Mouse (Mus musculus) left cerebral cortex, postnatal 14 days (tissue): ENCODE data around the gene Arhgef3. TPM values are rescaled to one million over a fixed set of nuclear protein-coding genes. Genes with fewer than 3 reads are reported as not detected.

Source experiments
- DNase-seq, 2 experiments: peaks; one replicate each; pipeline ENCODE4 v3.0.0; 2021 to 2022; ENCODE audit warnings: low spot score in 2 of 2, mixed read lengths in 1 of 2
- intact Hi-C: fragments of 180-260 bp; cut with DNase I; formaldehyde crosslinking; loops from one replicate; pipeline ENCODE4 v1.15.1; 2025
- total RNA-seq, 2 experiments: library from RNA; stranded (reverse); gene quantifications; 2 replicates each; pipeline ENCODE4 v1.2.3; 2021

The Arhgef3 gene
- total RNA-seq, 2 experiments from 2014 or later: 50.4 to 50.5 TPM

DNA sequence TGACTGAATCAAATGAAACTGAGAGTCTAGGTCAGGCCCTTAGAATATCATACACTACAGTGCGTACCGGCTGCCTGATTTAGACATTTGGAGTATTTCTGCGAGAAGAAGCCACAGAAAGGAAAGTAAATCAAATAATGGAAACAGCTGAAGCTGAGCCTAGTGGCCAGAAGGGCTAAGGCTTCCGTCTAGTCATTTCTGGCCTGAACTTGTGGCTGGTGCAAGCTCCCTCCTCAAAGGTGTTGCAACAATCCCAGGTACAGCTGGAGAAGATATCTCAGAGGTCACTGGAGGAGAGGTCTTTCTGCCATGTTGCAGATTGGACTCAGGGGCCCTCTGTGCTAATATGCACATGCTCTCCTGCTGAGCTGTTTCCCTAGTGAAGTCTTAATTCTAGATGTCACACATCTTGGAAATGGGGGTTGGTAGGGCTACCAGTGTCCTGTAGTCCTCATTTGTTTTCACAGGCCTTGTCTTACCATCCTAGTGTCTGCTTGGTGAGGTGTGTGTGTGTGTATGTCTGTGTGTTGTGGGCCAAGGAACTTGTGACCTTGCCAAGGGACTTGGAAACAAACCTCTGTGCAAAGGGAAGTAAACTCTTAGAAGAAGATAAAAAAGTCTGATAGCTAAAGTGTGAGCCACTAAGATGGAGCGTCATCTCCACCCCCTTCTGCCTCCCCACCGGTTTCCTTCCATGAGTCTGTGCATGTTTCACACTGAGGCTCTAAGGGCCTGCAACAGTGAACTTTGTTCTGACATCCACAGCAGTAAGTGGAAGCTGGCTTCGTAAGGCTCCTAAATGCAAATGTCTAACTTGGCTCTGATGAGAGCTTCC is 230.6 kb downstream of the Arhgef3 start:
- no peak for DNase-seq
- intact Hi-C loops: no loop called here

- no peak for DNase-seq
- intact Hi-C loops: no loop called here
These were observed 232.5 kb downstream of the Arhgef3 start for GRCm38 (mm10) chr14:27347224-27347623.

DNA sequence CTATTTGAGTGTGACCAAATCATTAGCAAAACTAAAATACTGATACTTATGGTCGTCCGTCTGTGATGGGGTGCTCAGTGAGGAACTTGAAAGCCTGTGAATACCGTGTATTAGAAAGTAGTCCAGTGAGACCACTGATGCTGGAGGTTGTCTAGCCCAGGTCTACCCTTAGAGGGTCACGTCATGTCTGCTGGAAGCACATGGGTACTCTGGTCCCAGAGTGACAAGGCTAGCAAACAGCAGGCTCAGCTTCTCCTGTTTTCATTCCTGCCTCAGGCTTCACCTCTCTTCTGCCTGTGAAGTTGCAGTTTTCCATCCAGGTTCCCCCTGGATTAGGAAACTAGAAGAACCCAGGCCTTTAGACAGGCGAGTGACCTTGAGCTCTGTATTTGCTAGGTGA is 233.0 kb downstream of the Arhgef3 start:
- DNase-seq: no peak
- intact Hi-C loops: no loop called here

DNA sequence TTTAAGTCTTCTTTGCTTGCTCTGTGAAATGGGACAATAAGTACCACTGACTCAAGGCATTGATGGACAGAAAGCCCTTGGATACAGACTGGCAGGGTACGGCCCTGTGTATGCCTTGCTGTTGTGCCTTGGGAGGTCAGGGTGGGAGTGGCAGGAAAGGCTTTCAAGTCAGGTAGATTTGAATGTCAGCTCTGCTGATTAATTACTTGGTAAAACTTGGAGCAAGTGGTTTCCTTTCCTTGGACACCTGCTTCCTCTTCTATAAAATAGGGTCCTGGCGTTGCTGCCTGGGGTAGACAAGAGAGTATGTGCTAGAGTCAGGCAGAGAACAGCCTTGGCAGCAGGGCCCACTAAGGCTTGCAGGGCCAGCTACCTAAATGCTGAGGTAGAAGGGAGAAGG is 233.4 kb downstream of the Arhgef3 start:
- no peak for DNase-seq
- intact Hi-C loops: no loop called here

DNA sequence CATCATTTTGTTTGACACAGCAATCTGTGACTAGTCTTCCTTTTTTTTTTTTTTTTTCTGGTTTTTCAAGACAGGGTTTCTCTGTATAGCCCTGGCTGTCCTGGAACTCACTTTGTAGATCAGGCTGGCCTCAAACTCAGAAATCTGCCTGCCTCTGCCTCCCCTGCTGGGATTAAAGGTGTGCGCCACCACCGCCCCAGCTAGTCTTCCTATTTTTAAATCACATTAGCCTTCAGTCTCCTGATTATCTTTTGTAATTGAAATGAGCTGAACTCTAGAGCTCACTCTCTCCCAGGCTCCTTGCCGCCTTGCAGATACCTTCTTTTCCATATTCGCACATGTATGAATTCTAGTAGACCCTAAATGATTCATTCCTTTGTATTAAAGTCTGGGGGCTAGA is 234.0 kb downstream of the Arhgef3 start:
- no peak for DNase-seq
- intact Hi-C loops: no loop called here

DNA sequence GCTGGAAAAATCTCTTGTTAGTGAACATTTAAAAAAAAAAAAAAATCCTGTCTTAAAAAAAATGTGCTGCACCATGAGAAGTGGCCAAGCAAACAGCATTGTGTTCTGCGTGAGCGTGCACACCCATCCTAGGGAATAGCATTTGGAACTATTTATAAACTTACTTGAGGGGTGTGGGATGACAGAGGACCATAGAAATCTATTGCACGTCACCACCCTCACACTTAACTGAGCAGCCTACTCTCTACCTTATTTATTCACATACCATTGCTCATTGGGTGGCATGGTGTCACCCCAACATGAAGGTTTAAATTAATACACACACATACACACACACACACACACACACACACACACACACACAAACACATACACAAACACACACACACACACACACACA is 234.4 kb downstream of the Arhgef3 start:
- intact Hi-C loops: no loop called here
- DNase-seq: peak in 1 of 2 experiments; percentile 51

GRCm38 (mm10) chr14:27349828-27350729 is 235.4 kb downstream of the Arhgef3 start:
- DNase-seq: no peak
- intact Hi-C loops: no loop called here

DNA sequence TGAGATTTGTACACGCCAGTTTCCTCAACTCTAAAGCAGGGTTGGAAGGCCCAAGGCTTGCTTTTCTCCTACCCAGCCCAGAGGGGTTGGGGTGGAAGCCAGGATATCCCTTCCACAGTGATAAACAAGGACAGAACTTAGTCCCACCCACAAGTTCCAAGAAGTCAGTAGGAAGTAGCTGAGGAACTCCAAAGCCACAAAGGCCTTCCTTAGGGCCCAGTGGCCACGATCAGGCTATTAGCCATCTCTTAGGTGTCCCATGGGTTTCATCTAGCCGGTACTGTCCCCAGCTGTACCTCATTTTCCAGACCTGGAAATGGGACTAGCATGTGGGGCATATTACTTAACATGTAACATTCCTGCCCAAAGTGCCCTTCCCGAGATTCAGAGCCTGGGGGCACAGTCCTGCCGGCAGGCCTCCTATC is 236.4 kb downstream of the Arhgef3 start:
- DNase-seq: no peak
- intact Hi-C loops: no loop called here

- intact Hi-C loops: no loop called here
- DNase-seq: no peak
These were observed 236.9 kb downstream of the Arhgef3 start for GRCm38 (mm10) chr14:27351476-27352079.

- intact Hi-C loops: no loop called here
- no peak for DNase-seq
These were observed 237.8 kb downstream of the Arhgef3 start for GRCm38 (mm10) chr14:27352470-27352869.

- intact Hi-C loops: no loop called here
- DNase-seq: no peak
These were observed 240.5 kb downstream of the Arhgef3 start for GRCm38 (mm10) chr14:27355151-27355550.

DNA sequence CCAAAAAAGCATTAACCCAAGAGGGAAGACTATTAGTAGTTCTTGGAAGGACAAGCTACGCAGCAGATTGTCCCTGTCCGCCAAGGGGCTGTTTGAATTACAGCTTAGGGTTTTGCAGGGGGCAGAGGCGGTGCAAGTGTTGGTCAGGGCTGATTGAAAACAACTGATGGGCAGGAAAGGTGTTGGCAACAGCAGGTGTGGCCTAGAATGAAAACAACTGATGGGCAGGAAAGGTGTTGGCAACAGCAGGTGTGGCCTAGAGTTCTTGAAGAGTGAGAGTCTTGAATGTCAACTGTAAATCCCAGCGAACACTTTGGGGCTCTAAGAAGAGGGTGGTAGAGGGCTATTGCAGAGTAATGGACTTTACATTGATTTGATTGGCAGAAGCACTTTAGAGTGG is 241.2 kb downstream of the Arhgef3 start:
- intact Hi-C loops: no loop called here
- DNase-seq: no peak

- intact Hi-C loops: no loop called here
- DNase-seq: no peak
These were observed 242.4 kb downstream of the Arhgef3 start for GRCm38 (mm10) chr14:27357139-27357538.

DNA sequence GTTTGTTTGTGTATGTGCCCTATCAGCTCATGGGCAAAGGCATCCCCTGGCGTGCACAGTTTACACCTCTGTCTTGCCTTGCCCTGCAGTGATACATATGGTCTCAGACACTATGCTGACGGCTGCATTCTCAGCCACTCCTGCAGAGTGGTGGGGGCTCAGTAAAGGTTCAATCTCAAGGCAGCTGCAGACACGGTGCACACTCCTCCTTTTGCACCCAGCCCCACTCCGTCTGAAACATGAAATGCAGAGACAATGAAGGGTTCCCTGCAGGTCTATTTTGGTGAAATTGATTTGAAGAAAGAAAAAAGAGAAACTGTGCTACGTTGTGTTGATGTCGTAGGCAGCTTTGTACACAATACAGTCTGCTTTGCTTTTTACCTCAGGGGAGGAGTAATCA is 243.5 kb downstream of the Arhgef3 start:
- intact Hi-C loops: no loop called here
- DNase-seq: no peak

DNA sequence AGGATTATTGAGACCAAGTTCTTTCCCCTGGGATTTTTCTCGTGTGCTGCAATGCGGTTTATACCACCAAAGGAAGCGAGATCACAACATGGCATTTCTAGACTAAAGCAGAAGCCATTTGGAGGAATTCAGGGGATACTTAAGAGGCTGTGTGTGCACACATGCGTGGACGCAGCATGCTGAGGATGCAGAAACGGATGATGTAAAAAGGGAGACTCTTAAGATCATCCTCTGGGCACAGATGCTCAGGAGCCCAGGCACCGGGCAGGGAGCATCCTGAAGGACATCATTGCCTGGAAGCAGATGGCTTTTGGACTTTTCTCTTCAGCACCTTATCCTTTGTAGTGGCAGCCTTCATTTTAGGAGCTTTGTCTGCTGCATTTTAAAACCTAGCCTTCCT is 246.2 kb downstream of the Arhgef3 start:
- no peak for DNase-seq
- intact Hi-C loops: no loop called here

DNA sequence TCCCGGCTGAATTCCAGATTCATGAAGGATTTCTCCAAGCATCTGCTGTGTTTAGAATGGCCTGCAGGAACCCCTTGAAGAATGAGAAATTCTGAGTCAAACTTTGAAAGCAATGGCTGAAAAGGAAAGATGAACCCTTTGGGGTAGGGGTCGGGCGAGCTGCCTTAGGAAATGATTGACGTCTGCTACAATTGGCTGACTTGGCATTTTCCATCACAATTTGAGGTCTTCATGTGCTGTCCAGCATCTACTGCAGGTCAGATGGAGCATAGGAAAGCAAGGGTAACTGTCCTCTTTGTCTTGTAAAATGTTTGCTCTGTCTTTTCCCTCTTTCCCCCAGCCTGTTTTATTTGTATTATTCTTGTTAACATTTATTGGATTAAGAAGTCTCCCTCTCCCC is 246.8 kb downstream of the Arhgef3 start:
- intact Hi-C loops: no loop called here
- no peak for DNase-seq

DNA sequence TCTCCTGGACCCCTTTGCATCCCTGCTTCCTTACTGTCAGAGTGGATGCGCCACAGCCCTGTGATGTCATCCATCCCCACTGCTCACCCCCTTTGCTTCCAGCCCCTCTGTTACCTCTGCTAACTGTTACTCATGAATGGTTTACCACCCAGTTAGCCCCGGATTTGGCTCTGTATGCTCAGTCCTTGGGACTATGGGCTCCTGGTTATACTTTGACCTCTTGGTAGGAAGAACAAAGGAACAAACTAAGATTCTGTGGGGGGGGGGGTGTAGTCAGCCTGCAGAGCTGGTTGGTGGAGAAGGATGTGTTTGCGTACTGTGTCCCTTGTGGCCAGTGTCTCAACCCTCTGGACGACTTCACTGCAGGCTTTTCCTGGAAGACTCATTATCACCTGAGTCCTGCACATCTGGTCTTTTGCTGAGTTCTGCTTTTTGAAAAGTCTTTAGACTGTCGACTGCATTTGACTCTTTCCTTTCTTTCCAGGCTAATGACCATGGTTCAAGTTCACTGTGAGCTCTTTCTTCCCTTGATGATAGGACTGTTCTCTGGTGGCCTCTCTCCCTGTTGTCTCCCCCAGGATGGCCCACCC is 250.1 kb downstream of the Arhgef3 start:
- intact Hi-C loops: no loop called here
- DNase-seq: no peak

DNA sequence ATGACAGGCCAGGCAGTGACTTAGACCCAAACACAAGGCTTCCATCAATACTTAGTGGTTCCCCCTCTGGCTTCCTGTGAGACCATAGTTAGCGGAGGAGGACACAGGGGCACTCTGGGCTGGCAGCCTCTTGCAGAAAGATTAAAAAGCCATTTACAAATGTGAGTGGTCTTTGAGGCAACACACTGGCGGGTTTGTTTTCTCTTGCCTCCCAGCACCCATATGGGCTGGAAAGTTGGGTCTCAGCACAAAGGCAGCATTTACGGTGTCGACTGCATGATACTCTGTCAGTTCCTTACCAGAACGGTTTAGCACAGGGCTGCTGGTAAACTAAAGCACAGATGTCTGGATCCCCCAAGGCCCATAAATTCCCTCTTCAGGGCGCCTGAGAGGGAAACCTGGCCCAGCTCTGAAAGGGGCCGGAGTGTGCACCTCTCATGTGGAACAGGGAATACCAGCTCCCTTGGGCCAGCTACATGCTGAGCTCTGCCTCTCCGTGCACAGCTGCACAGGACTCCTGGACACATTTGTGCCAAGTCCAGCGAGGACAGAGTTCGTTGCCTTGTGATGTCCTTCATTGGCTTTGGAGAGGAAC is 252.5 kb downstream of the Arhgef3 start:
- intact Hi-C loops: no loop called here
- DNase-seq: no peak

GRCm38 (mm10) chr14:27368619-27369018 is 253.9 kb downstream of the Arhgef3 start:
- intact Hi-C loops: no loop called here
- DNase-seq: no peak
